Mouse (Mus musculus) ES-E14 (cell line): ENCODE data around the gene Tbc1d2b.

Experiments
- CHD2 ChIP-seq: IDR thresholded peaks from 2 replicates; pipeline ENCODE4 v1.6.1; 2014; ENCODE audit warnings: mild to moderate bottlenecking, low read depth, low read length, inconsistent platforms
- HCFC1 ChIP-seq: IDR thresholded peaks from 2 replicates; pipeline ENCODE4 v1.6.1; 2012; ENCODE audit warnings: low read length, inconsistent platforms, borderline replicate concordance; ENCODE audit not compliant: insufficient read depth
- MAFK ChIP-seq: IDR thresholded peaks from 2 replicates; pipeline ENCODE4 v1.6.1; 2014; ENCODE audit warnings: mild to moderate bottlenecking, low read depth, low read length, inconsistent platforms; ENCODE audit not compliant: insufficient read depth
- ZC3H11A ChIP-seq: IDR thresholded peaks from 2 replicates; pipeline ENCODE4 v1.6.1; 2012; ENCODE audit warnings: low read depth, mild to moderate bottlenecking, inconsistent platforms, low read length, borderline replicate concordance
- ZNF384 ChIP-seq: IDR thresholded peaks from 2 replicates; pipeline ENCODE4 v1.6.1; 2012; ENCODE audit warnings: low read depth, low read length, inconsistent platforms

GRCm38 (mm10) chr9:90249036-90249435, 21.6 kb downstream of the Tbc1d2b start:
- TF ChIP-seq MAFK: no peak
- TF ChIP-seq HCFC1: no peak
- TF ChIP-seq ZC3H11A: no peak
- TF ChIP-seq CHD2: no peak
- TF ChIP-seq ZNF384: no peak
